10 mouse cellular contexts compared by ENCODE assay signal in genomic region chr11:109470921-109471861, GRCm38 (mm10). TPM values are rescaled to one million over a fixed set of nuclear protein-coding genes. Genes with fewer than 3 reads are reported as not detected.
DNase-seq lines count a peak whose midpoint lies in the region; ATAC-seq and TF ChIP-seq lines count a peak whose summit lies in the region.
"Had no signal": no experiment of that assay in that cellular context is flagged by ENCODE, and none has a peak within 500 bp of the region (broad histone marks: within the 10 kb centered on the region; RNA-seq: fewer than 3 reads in every experiment).

No protein-coding gene starts in this region.

- H3K9ac ChIP-seq in MEL (ENCODE audit: control insufficient read depth, low read depth, low read length, poor library complexity, severe bottlenecking), result peak overlapping the region; percentile 93
- 0 out of 2 replicates have a peak overlapping the region, but pooled peaks have one; percentile 71 for H3K9ac ChIP-seq in hindbrain, embryonic 15.5 days
- H3K9ac ChIP-seq in liver, embryonic 12.5 days, result peak overlapping the region; percentile 99
- H3K9ac ChIP-seq in stomach, embryonic 14.5 days (replicated peaks; ENCODE audit: low read depth, low read length), result no peak overlapping the region; the same call in 1 of the 2 replicates

- peaks cover 77% of the 10 kb centered on the region for H3K4me1 ChIP-seq in erythroblast, embryonic 14.5 days (ENCODE audit: control insufficient read depth)
- H3K4me1 ChIP-seq in MEL (ENCODE audit: control insufficient read depth in 1 of 2, insufficient read depth in 2 of 2, low read length in 2 of 2), result peaks cover 17 to 45% of the 10 kb centered on the region in 2 experiments
- peaks cover 18% of the 10 kb centered on the region for H3K4me1 ChIP-seq in hindbrain, embryonic 15.5 days (replicated peaks)
- H3K4me1 ChIP-seq in liver, embryonic 12.5 days, result peaks cover 73% of the 10 kb centered on the region
- H3K4me1 ChIP-seq in stomach, embryonic 14.5 days (ENCODE audit: control insufficient read depth, insufficient read depth, low read length), result 0 out of 2 replicates have a peak, but pooled peaks cover 3% of the 10 kb centered on the region

- 35% methylated on average over 15 of the region's 15 CpGs for WGBS in hindbrain, embryonic 15.5 days
- 12% methylated on average over 15 of the region's 15 CpGs for WGBS in liver, embryonic 12.5 days (ENCODE audit: insufficient replicate concordance)
- whole genome bisulfite sequencing in stomach, embryonic 14.5 days, result 36% methylated on average over 15 of the region's 15 CpGs

- TF ChIP-seq CTCF in MEL (IDR thresholded peaks at IDR 0.05 in 2 of 3, conservative IDR thresholded peaks at IDR 0.05 in 1 of 3; ENCODE audit: control insufficient read depth in 1 of 3, insufficient read depth in 1 of 3, low read depth in 2 of 3, low read length in 3 of 3, poor library complexity in 1 of 3, severe bottlenecking in 1 of 3), result no peak

- peak overlapping the region; percentile 77 for H3K4me2 ChIP-seq in hindbrain, embryonic 15.5 days
- peak overlapping the region; percentile 96 for H3K4me2 ChIP-seq in liver, embryonic 12.5 days
- H3K4me2 ChIP-seq in stomach, embryonic 14.5 days (replicated peaks; ENCODE audit: low read depth, low read length), result peak overlapping the region; percentile 94

- no peaks in the 10 kb centered on the region for H3K27me3 ChIP-seq in erythroblast, embryonic 14.5 days (ENCODE audit: control insufficient read depth)
- H3K27me3 ChIP-seq in MEL (ENCODE audit: control insufficient read depth in 1 of 2, insufficient read depth in 2 of 2, low read length in 2 of 2), result no peaks in the 10 kb centered on the region
- peaks cover 11% of the 10 kb centered on the region; the same call in 1 of the 2 replicates for H3K27me3 ChIP-seq in hindbrain, embryonic 15.5 days
- H3K27me3 ChIP-seq in liver, embryonic 12.5 days (replicated peaks), result no peaks in the 10 kb centered on the region
- no peaks in the 10 kb centered on the region for H3K27me3 ChIP-seq in stomach, embryonic 14.5 days (ENCODE audit: control insufficient read depth, insufficient read depth, low read length)

- no peak for ATAC-seq in erythroblast, adult 5-6 weeks (replicated peaks; ENCODE audit: low FRiP score, poor library complexity, severe bottlenecking)
- ATAC-seq in hindbrain, embryonic 15.5 days (ENCODE audit: low FRiP score, low read depth), result no peak
- no peak for ATAC-seq in liver, embryonic 12.5 days
- ATAC-seq in stomach, embryonic 14.5 days (ENCODE audit: insufficient number of reproducible peaks, insufficient read depth, low FRiP score, low read depth), result no peak

- H3K4me3 ChIP-seq in erythroblast, embryonic 14.5 days (replicated peaks), result peak overlapping the region; percentile 100
- H3K4me3 ChIP-seq in MEL (ENCODE audit: control insufficient read depth in 1 of 2, insufficient read depth in 1 of 2, low read depth in 2 of 2, low read length in 2 of 2), result peak overlapping the region; percentile 94 to 98
- peak overlapping the region; percentile 57 for H3K4me3 ChIP-seq in hindbrain, embryonic 15.5 days
- H3K4me3 ChIP-seq in liver, embryonic 12.5 days, result peak overlapping the region; percentile 77
- no peak overlapping the region for H3K4me3 ChIP-seq in stomach, embryonic 14.5 days (ENCODE audit: low read depth, low read length)

- peaks cover 54% of the 10 kb centered on the region for H3K36me3 ChIP-seq in erythroblast, embryonic 14.5 days (ENCODE audit: control insufficient read depth)
- peaks cover 0 to 37% of the 10 kb centered on the region in 2 experiments; a peak in 2 of 4 replicates for H3K36me3 ChIP-seq in MEL (ENCODE audit: control insufficient read depth in 1 of 2, insufficient read depth in 2 of 2, low read length in 2 of 2)
- no peaks in the 10 kb centered on the region for H3K36me3 ChIP-seq in hindbrain, embryonic 15.5 days
- H3K36me3 ChIP-seq in liver, embryonic 12.5 days, result peaks cover 35% of the 10 kb centered on the region
- H3K36me3 ChIP-seq in stomach, embryonic 14.5 days (ENCODE audit: control insufficient read depth, insufficient read depth, low read length), result no peaks in the 10 kb centered on the region

- no peaks in the 10 kb centered on the region for H3K9me3 ChIP-seq in erythroblast, embryonic 14.5 days (ENCODE audit: control insufficient read depth, low read length)
- no peaks in the 10 kb centered on the region for H3K9me3 ChIP-seq in MEL (replicated peaks; ENCODE audit: insufficient read depth, low read length)
- H3K9me3 ChIP-seq in hindbrain, embryonic 15.5 days, result no peaks in the 10 kb centered on the region
- no peaks in the 10 kb centered on the region for H3K9me3 ChIP-seq in liver, embryonic 12.5 days (replicated peaks)
- no peaks in the 10 kb centered on the region for H3K9me3 ChIP-seq in stomach, embryonic 14.5 days (ENCODE audit: control insufficient read depth, low read depth, low read length)

- H3K27ac ChIP-seq in MEL (ENCODE audit: control insufficient read depth, low read depth, low read length), result peak overlapping the region; percentile 92
- no peak overlapping the region for H3K27ac ChIP-seq in hindbrain, embryonic 15.5 days (replicated peaks)
- peak overlapping the region; percentile 99 for H3K27ac ChIP-seq in liver, embryonic 12.5 days
- H3K27ac ChIP-seq in stomach, embryonic 14.5 days (ENCODE audit: low read length), result no peak overlapping the region

- no peak for TF ChIP-seq RAD21 in MEL (IDR thresholded peaks at IDR 0.05; ENCODE audit: low read depth, low read length)

- peaks cover 55% of the 10 kb centered on the region for H3K79me2 ChIP-seq in MEL (ENCODE audit: control insufficient read depth, insufficient read depth, low read length, poor library complexity)

- no peak for TF ChIP-seq POLR2A in MEL (IDR thresholded peaks at IDR 0.05; ENCODE audit: control insufficient read depth in 1 of 2, insufficient read depth in 1 of 2, low read depth in 1 of 2, low read length in 2 of 2, poor library complexity in 1 of 2)

- TF ChIP-seq EP300 in MEL (IDR thresholded peaks at IDR 0.05; ENCODE audit: low read depth in 1 of 2, low read length in 2 of 2), result peak; percentile 14 to 31; a peak in 1 of 4 replicates

- DNase-seq in MEL (ENCODE audit: low read depth, low spot score), result peak; percentile 55
- DNase-seq in embryo, embryonic 10 days (ENCODE audit: low spot score), result no peak
- DNase-seq in layer of hippocampus, adult 9-10 months (ENCODE audit: low spot score), result no peak

TF ChIP-seq in MEL, 35 proteins besides CTCF, POLR2A, EP300 and RAD21 (continues in another document):
- peak; percentile 31; the same call in 1 of the 2 replicates for TF ChIP-seq ETS1 (IDR thresholded peaks at IDR 0.05; ENCODE audit: low read depth, low read length)
- TF ChIP-seq MXI1 (IDR thresholded peaks at IDR 0.05; ENCODE audit: low read depth, low read length), result peak; percentile 40
- TF ChIP-seq ZNF384 (IDR thresholded peaks at IDR 0.05; ENCODE audit: low read depth, low read length), result no peak
- peak; percentile 31; the same call in 1 of the 2 replicates for TF ChIP-seq MAFK (IDR thresholded peaks at IDR 0.05; ENCODE audit: borderline replicate concordance, low read depth, low read length)
- no peak for TF ChIP-seq USF1 (IDR thresholded peaks at IDR 0.05; ENCODE audit: low read depth, low read length)

RNA-seq across cellular contexts. Expression of gene Arsg, which starts 2.0 kb away (rescaled TPM):
- polyA plus RNA-seq in erythroblast, embryonic 14.5 days (2012), result 0.09 and 0.17 TPM in 2 replicates
- 2.3 and 3.1 TPM in 2 replicates for total RNA-seq in erythroblast, adult 5-6 weeks (2015; ENCODE audit: low replicate concordance)
- total RNA-seq in erythroblast, adult 5-6 weeks (2017; ENCODE audit: low replicate concordance), result 1.7 and 7.7 TPM in 2 replicates
- 3.7 and 3.9 TPM in 2 replicates for total RNA-seq in MEL (2012; rRNA removed)
- 1 to 10 TPM in 1 of 2 experiments, not detected in 1; 5.2 TPM for polyA plus RNA-seq in MEL (2012; ENCODE audit: insufficient read depth in 1 of 2, insufficient read length in 2 of 2, low read depth in 1 of 2, low replicate concordance in 2 of 2, missing spikeins in 1 of 2)
- 5.5 and 7.1 TPM in 2 replicates for polyA plus RNA-seq in hindbrain, embryonic 15.5 days (2015; fragmentation: Nextera tagmentation; extraction: Ambion mirVana)
- polyA plus RNA-seq in liver, embryonic 12.5 days (2016; fragmentation: Nextera tagmentation; extraction: Ambion mirVana), result 2.9 and 3.7 TPM in 2 replicates
- 3.5 TPM in 2 replicates for polyA plus RNA-seq in stomach, embryonic 14.5 days (2014; fragmentation: Nextera tagmentation; extraction: Ambion mirVana)

RNA-seq across cellular contexts. Expression of gene Slc16a6, which starts 2.2 kb away (rescaled TPM):
- 4.7 and 5.3 TPM in 2 replicates for polyA plus RNA-seq in erythroblast, embryonic 14.5 days (2012)
- total RNA-seq in erythroblast, adult 5-6 weeks (2015; ENCODE audit: low replicate concordance), result 98.4 and 101 TPM in 2 replicates
- total RNA-seq in erythroblast, adult 5-6 weeks (2017; ENCODE audit: low replicate concordance), result 65.1 and 113 TPM in 2 replicates
- 29.6 and 34.0 TPM in 2 replicates for total RNA-seq in MEL (2012; rRNA removed)
- 10 to 100 TPM in 1 of 2 experiments, not detected in 1; 41.6 TPM for polyA plus RNA-seq in MEL (2012; ENCODE audit: insufficient read depth in 1 of 2, insufficient read length in 2 of 2, low read depth in 1 of 2, low replicate concordance in 2 of 2, missing spikeins in 1 of 2)
- 5.6 and 5.8 TPM in 2 replicates for polyA plus RNA-seq in hindbrain, embryonic 15.5 days (2015; fragmentation: Nextera tagmentation; extraction: Ambion mirVana)
- 51.5 and 53.7 TPM in 2 replicates for polyA plus RNA-seq in liver, embryonic 12.5 days (2016; fragmentation: Nextera tagmentation; extraction: Ambion mirVana)
- polyA plus RNA-seq in stomach, embryonic 14.5 days (2014; fragmentation: Nextera tagmentation; extraction: Ambion mirVana), result 4.4 and 6.7 TPM in 2 replicates

RNA-seq across cellular contexts. Expression of gene Amz2, which starts 45.4 kb away (rescaled TPM):
- 0.22 and 0.26 TPM in 2 replicates for polyA plus RNA-seq in erythroblast, embryonic 14.5 days (2012)
- total RNA-seq in erythroblast, adult 5-6 weeks (2015; ENCODE audit: low replicate concordance), result 16.9 and 38.6 TPM in 2 replicates
- total RNA-seq in erythroblast, adult 5-6 weeks (2017; ENCODE audit: low replicate concordance), result 12.9 and 20.4 TPM in 2 replicates
- 40.2 and 41.6 TPM in 2 replicates for total RNA-seq in MEL (2012; rRNA removed)
- polyA plus RNA-seq in MEL (2012; ENCODE audit: insufficient read depth in 1 of 2, insufficient read length in 2 of 2, low read depth in 1 of 2, low replicate concordance in 2 of 2, missing spikeins in 1 of 2), result 1,000 to 10,000 TPM in 1 of 2 experiments, 10 to 100 TPM in 1; 47.1 to 1,743 TPM
- polyA plus RNA-seq in hindbrain, embryonic 15.5 days (2015; fragmentation: Nextera tagmentation; extraction: Ambion mirVana), result 52.8 and 54.2 TPM in 2 replicates
- polyA plus RNA-seq in liver, embryonic 12.5 days (2016; fragmentation: Nextera tagmentation; extraction: Ambion mirVana), result 15.6 and 17.8 TPM in 2 replicates
- 42.8 and 46.6 TPM in 2 replicates for polyA plus RNA-seq in stomach, embryonic 14.5 days (2014; fragmentation: Nextera tagmentation; extraction: Ambion mirVana)

RNA-seq across cellular contexts. Expression of gene 9930022D16Rik, which starts 57.5 kb away (rescaled TPM):
- polyA plus RNA-seq in erythroblast, embryonic 14.5 days (2012), result 0.02 TPM in 1 of 2 replicates, not detected in the other
- total RNA-seq in erythroblast, adult 5-6 weeks (2015; ENCODE audit: low replicate concordance), result not detected in 2 replicates
- total RNA-seq in erythroblast, adult 5-6 weeks (2017; ENCODE audit: low replicate concordance), result not detected in 2 replicates
- total RNA-seq in MEL (2012; rRNA removed), result 0.04 and 0.10 TPM in 2 replicates
- polyA plus RNA-seq in MEL (2012; ENCODE audit: insufficient read depth in 1 of 2, insufficient read length in 2 of 2, low read depth in 1 of 2, low replicate concordance in 2 of 2, missing spikeins in 1 of 2), result not detected
- not detected in 2 replicates for polyA plus RNA-seq in hindbrain, embryonic 15.5 days (2015; fragmentation: Nextera tagmentation; extraction: Ambion mirVana)
- polyA plus RNA-seq in liver, embryonic 12.5 days (2016; fragmentation: Nextera tagmentation; extraction: Ambion mirVana), result not detected in 2 replicates
- not detected in 2 replicates for polyA plus RNA-seq in stomach, embryonic 14.5 days (2014; fragmentation: Nextera tagmentation; extraction: Ambion mirVana)
- polyA plus RNA-seq: C2C12; gonadal fat pad, adult 2 months had no signal

Comparison
In these comparisons a context has a peak if more than half of its experiments do, and no peak if none do; other contexts are left out.
1. H3K27ac ChIP-seq: peak in MEL (single experiment) and liver, embryonic 12.5 days (single experiment); none in hindbrain, embryonic 15.5 days (single experiment) and stomach, embryonic 14.5 days (single experiment).
2. RNA of gene Amz2, which starts 45.4 kb away (polyA plus RNA-seq): 47.1 to 1,743 TPM in MEL, 52.8 to 54.2 TPM in hindbrain, embryonic 15.5 days, 42.8 to 46.6 TPM in stomach, embryonic 14.5 days and 15.6 to 17.8 TPM in liver, embryonic 12.5 days; 0.22 to 0.26 TPM in erythroblast, embryonic 14.5 days; every median in the first group is over 10 times any median in the second.
3. Peak in every context shown above with its lines, with median percentiles within 50 percentile points of each other: H3K4me2 ChIP-seq.